Mouse (Mus musculus) intestine, embryonic 14.5 days (tissue): ENCODE measurements around the gene D630003M21Rik. TPM values are rescaled to one million over a fixed set of nuclear protein-coding genes. Genes with fewer than 3 reads are reported as not detected.

Source experiments
- ATAC-seq: fragments of 200-750 bp; cut with Nextera tagmentation; replicated peaks from 2 replicates; pipeline ENCODE4 v1.8.0; 2017; ENCODE audit warnings: low read depth, moderate number of reproducible peaks, moderate TSS enrichment, moderate library complexity; ENCODE audit not compliant: low FRiP score, low TSS enrichment
- DNase-seq: peaks from one replicate; pipeline ENCODE4 v3.0.0-alpha.2; 2018; ENCODE audit warnings: low spot score
- H3K27ac ChIP-seq: fragments of 300-500 bp; sonication (generic); 2 replicates; pipeline ENCODE4 v1.5.1; 2014; ENCODE audit warnings: low read depth, mild to moderate bottlenecking, control low read depth
- H3K27me3 ChIP-seq: fragments of 300-500 bp; sonication (generic); replicated peaks from 2 replicates; pipeline ENCODE4 v1.6.1; 2014; ENCODE audit warnings: low read length, control low read depth; ENCODE audit not compliant: control insufficient read depth, insufficient read depth
- H3K36me3 ChIP-seq: fragments of 300-500 bp; sonication (generic); 2 replicates; pipeline ENCODE4 v1.6.1; 2014; ENCODE audit warnings: low read length, control low read depth; ENCODE audit not compliant: control insufficient read depth, insufficient read depth
- H3K4me1 ChIP-seq: fragments of 300-500 bp; sonication (generic); replicated peaks from 2 replicates; pipeline ENCODE4 v1.6.1; 2014; ENCODE audit warnings: low read length, control low read depth, mixed read lengths; ENCODE audit not compliant: control insufficient read depth, insufficient read depth
- H3K4me2 ChIP-seq: fragments of 300-500 bp; sonication (generic); 2 replicates; pipeline ENCODE4 v1.6.1; 2014; ENCODE audit warnings: low read length
- H3K4me3 ChIP-seq: fragments of 300-500 bp; sonication (generic); 2 replicates; pipeline ENCODE4 v1.5.1; 2014; ENCODE audit warnings: low read depth, low read length, control low read depth, mixed read lengths
- H3K9ac ChIP-seq: fragments of 300-500 bp; sonication (generic); 2 replicates; pipeline ENCODE4 v1.6.1; 2014; ENCODE audit warnings: mild to moderate bottlenecking, low read length
- H3K9me3 ChIP-seq: fragments of 300-500 bp; sonication (generic); 2 replicates; pipeline ENCODE4 v1.6.1; 2016; ENCODE audit warnings: low read length, control low read depth; ENCODE audit not compliant: control insufficient read depth
- WGBS: fragments of 180-500 bp; shearing (Covaris S2); extraction: QIAGEN DNeasy Blood & Tissue Kit; methylation state at CpG from one replicate; pipeline ENCODE4 v1.1.7; 2014; 5-methylcytosine and 5-hydroxymethylcytosine counted together
- polyA plus RNA-seq: library from polyadenylated mRNA; unstranded; fragments of >200 nt; fragmentation: Nextera tagmentation; extraction: Ambion mirVana; gene quantifications from 2 replicates; pipeline ENCODE4 v1.2.1, GENCODE M21; 2014

Gene D630003M21Rik
- polyA plus RNA-seq, 1 experiment from 2014 or later = 1.5 TPM

DNA sequence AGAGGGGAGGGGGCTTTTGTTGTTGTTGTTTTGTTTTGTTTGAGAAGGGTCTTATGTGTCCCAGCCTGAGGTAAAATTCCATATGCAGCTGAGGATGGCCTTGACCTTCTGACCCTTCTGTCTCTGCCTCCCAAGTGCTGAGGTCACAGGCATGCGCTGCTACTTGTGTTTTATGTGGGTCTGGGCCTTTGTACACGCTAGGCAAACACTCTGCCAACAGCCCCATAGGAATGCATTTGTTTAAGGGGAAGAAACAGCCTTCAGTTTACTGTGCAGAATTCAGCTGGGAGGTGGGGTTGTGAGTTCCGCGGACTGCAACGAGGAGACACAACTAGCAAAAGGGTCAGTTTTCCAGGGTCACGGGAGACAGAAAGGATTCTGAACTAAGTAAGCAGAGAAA is 1.6 kb upstream of the D630003M21Rik start:
- no peak overlapping the region for H3K4me3 ChIP-seq
- H3K4me1 ChIP-seq = peaks cover 13% of the 10 kb centered on the region
- no peaks in the 10 kb centered on the region for H3K27me3 ChIP-seq
- no peak for DNase-seq
- no peaks in the 10 kb centered on the region for H3K9me3 ChIP-seq
- no peak overlapping the region for H3K27ac ChIP-seq
- ATAC-seq = no peak
- WGBS = 40% methylated on average over 6 of the region's 6 CpGs
- no peaks in the 10 kb centered on the region for H3K36me3 ChIP-seq
- H3K9ac ChIP-seq = no peak overlapping the region
- no peak overlapping the region for H3K4me2 ChIP-seq

DNA sequence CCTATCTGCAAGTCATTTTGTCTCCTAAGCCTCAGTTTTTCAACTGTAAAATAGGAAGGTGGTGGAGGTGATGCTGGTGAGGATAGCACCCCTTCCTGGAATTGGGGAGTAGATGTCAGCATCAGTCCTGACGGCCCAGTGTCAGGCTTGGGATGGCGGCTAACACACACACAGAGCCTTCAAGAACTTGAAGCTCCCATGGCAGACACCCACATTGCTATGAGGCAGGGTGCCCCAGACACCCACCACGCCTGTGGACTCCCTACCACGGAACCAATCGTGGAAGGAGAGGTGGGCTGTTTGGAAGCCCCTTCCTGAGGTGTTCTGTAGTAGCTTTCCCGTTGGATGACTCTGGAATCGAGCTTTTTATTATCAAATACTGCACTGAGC is 476 bp upstream of the D630003M21Rik start:
- Histone ChIP-seq H3K4me2 (peak overlapping the region; percentile 82), H3K27ac (no peak overlapping the region), H3K4me3 (peak overlapping the region; percentile 41), H3K9ac (peak overlapping the region; percentile 48), H3K27me3 (no peaks in the 10 kb centered on the region), H3K9me3 (no peaks in the 10 kb centered on the region), H3K4me1 (peaks cover 13% of the 10 kb centered on the region), H3K36me3 (no peaks in the 10 kb centered on the region)
- no peak for DNase-seq
- ATAC-seq = 0 out of 2 replicates have a peak, but pooled peaks have one; percentile 6
- 35% methylated on average over 7 of the region's 7 CpGs for WGBS

DNA sequence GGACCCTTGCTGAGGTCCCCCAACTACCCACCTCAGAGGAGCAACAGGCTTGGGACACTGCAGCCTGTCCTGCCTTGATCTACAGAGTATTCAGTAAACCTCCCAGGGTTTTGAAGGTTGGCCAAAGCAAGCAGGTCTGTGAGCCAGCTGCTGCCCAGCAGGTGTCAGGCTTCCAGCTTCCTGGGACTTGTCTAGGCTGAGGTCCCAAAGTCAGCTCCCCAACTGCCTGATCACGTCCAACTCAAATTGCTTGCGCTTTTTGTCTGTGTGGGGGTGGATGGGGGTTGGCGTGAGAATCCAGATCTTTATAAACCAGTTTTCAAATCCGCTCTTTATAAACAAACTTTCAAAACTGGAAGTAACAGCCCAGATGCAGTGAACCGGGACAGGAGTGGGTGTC is 3.7 kb downstream of the D630003M21Rik start:
- no peak overlapping the region for H3K9ac ChIP-seq
- no peaks in the 10 kb centered on the region for H3K27me3 ChIP-seq
- no peak for DNase-seq
- no peak for ATAC-seq
- no peak overlapping the region for H3K4me3 ChIP-seq
- WGBS = 56% methylated on average over 5 of the region's 5 CpGs
- H3K36me3 ChIP-seq = no peaks in the 10 kb centered on the region
- peaks cover 10% of the 10 kb centered on the region for H3K4me1 ChIP-seq
- H3K4me2 ChIP-seq = no peak overlapping the region
- no peaks in the 10 kb centered on the region for H3K9me3 ChIP-seq
- no peak overlapping the region for H3K27ac ChIP-seq

DNA sequence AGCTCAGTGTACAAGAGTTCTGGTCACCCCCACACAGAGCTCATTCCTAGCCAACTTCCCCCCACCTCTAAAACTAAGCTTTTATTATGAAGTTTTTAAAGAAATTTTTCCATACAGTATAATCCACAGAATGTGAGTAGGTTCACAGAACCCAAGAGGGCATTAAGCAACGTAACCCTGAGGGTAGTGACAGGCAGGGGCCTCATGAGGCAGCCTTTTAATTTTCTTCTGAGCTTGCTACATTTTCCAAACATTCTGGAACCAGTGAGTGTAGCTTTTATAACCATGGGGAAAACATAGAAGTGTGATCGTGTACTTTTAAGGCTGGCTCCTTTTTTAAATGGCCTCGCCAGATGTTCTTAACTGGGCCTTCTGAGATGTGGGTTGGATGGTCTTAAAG is 5.5 kb downstream of the D630003M21Rik start:
- no peaks in the 10 kb centered on the region for H3K9me3 ChIP-seq
- ATAC-seq (no peak), DNase-seq (no peak)
- H3K27ac ChIP-seq = no peak overlapping the region
- no peak overlapping the region for H3K4me2 ChIP-seq
- no peak overlapping the region for H3K9ac ChIP-seq
- H3K4me1 ChIP-seq = peaks cover 5% of the 10 kb centered on the region; the same call in 1 of the 2 replicates
- WGBS = 69% methylated on average over 3 of the region's 3 CpGs
- H3K36me3 ChIP-seq = no peaks in the 10 kb centered on the region
- no peak overlapping the region for H3K4me3 ChIP-seq
- H3K27me3 ChIP-seq = no peaks in the 10 kb centered on the region

DNA sequence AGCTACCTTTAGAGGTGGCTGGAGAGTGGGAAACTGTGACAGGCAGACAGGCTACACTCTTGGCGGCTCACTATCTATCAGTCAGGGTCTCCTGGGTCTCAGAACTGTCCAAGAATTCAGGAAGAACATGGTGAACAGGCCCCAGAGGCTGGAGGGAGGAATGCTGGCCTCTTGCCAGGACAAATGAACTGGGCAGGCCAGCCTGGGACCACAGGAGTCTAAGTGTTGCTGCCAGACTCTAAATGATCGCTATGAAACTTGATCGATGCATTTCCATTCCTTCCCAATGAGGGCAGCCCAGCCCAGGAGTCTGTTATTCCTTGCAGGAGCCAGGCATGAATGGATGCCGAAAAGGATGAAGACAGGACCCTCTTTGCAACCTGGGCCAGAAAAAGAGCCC is 6.4 kb downstream of the D630003M21Rik start:
- Histone ChIP-seq H3K9me3 (no peaks in the 10 kb centered on the region), H3K27me3 (no peaks in the 10 kb centered on the region), H3K9ac (no peak overlapping the region), H3K27ac (no peak overlapping the region), H3K4me3 (no peak overlapping the region), H3K4me2 (no peak overlapping the region), H3K36me3 (no peaks in the 10 kb centered on the region), H3K4me1 (peaks cover 5% of the 10 kb centered on the region; the same call in 1 of the 2 replicates)
- DNase-seq (no peak), ATAC-seq (no peak)
- WGBS = 46% methylated on average over 4 of the region's 4 CpGs

DNA sequence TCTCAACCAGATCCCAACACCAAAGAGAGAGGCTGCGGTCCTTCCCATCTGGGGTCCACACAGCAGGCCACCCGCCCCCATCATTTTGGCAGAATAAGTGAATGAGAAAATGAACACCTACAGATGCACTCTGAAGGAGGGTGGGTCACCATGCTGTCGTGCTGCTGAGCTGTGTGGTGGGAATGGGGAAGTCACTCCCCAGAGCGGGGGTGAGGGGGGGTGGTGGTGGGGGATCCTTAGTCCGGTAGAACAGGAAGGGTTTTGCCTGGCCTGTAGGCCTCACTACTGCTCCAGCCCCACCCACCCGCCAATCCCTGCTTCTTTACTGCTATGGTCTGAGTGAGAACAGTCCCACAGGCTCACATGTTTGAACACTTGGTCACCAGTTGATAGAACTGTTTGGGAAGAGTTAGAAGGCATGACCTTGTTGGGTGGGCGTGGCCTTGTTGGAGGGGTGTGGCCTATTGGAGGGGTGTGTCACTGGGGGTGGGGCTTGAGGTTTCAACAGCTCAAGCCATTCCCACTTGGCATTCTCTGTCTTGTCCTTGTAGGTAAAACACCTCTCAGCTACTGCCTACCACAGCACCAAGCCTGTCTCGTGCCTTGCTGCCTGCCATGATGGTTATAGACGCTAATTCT is 7.5 kb downstream of the D630003M21Rik start:
- ATAC-seq = no peak

DNA sequence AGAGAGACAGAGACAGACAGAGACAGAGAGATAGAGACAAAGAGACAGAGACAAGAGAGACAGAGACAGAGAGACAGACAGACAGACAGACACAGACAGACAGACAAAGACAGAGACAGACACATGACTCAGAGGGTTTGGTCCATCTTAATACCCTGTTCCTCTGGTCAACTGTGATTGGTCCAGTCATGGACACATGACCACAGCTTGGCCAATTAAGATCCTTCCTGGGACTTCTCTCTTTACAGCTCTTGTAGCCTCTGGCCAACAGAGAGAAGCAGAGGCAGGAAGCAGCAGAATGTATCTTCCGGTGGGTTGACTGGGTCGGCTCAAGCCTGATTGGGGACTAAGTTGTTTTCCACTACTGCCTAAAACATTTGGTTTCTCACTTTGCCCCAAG is 9.5 kb downstream of the D630003M21Rik start:
- 95% methylated on average over 2 of the region's 2 CpGs for WGBS
- Histone ChIP-seq H3K4me3 (no peak overlapping the region), H3K4me1 (peaks cover 24% of the 10 kb centered on the region)

More for the DNA sequence above, 7.5 kb downstream of the D630003M21Rik start:
- no peaks in the 10 kb centered on the region for H3K9me3 ChIP-seq
- H3K4me2 ChIP-seq = no peak overlapping the region
- no peak overlapping the region for H3K9ac ChIP-seq
- DNase-seq = no peak
- no peaks in the 10 kb centered on the region for H3K27me3 ChIP-seq
- no peaks in the 10 kb centered on the region for H3K36me3 ChIP-seq
- 90% methylated on average over 9 of the region's 9 CpGs for WGBS
- peaks cover 8% of the 10 kb centered on the region; the same call in 1 of the 2 replicates for H3K4me1 ChIP-seq
- no peak overlapping the region for H3K4me3 ChIP-seq
- no peak overlapping the region for H3K27ac ChIP-seq

DNA sequence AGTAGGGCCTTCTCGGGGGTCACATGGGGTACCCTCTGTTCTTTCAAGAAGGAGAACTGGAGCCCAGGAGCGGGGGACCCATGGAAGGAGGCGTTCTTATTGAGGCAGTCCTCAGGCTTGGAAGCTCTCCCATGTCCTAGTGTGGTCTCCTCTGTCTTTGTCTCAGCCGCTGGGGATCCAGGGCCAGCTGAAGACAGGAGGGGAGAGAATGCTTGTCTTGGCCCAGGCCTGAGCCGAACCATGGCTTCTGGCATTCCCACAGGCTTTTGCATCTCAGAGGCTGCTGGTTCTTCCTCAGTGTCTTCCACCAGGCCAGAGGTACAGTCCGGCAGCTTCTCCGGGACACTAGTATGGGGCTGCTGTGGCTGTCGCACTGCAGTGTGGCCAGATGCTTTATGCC is 12.5 kb downstream of the D630003M21Rik start:
- WGBS = 83% methylated on average over 8 of the region's 8 CpGs
- H3K4me1 ChIP-seq = peaks cover 24% of the 10 kb centered on the region
- ATAC-seq = no peak

More for the DNA sequence above, 9.5 kb downstream of the D630003M21Rik start:
- H3K9ac ChIP-seq = no peak overlapping the region
- H3K27me3 ChIP-seq = no peaks in the 10 kb centered on the region
- DNase-seq = no peak
- no peaks in the 10 kb centered on the region for H3K36me3 ChIP-seq
- ATAC-seq = no peak
- no peak overlapping the region for H3K4me2 ChIP-seq
- no peaks in the 10 kb centered on the region for H3K9me3 ChIP-seq
- H3K27ac ChIP-seq = no peak overlapping the region

More for the DNA sequence above, 12.5 kb downstream of the D630003M21Rik start:
- no peaks in the 10 kb centered on the region for H3K27me3 ChIP-seq
- H3K9me3 ChIP-seq = no peaks in the 10 kb centered on the region
- H3K4me3 ChIP-seq = no peak overlapping the region
- no peak for DNase-seq
- 0 out of 2 replicates have a peak overlapping the region, but pooled peaks have one; percentile 6 for H3K27ac ChIP-seq
- H3K4me2 ChIP-seq = no peak overlapping the region
- no peak overlapping the region for H3K9ac ChIP-seq
- no peaks in the 10 kb centered on the region for H3K36me3 ChIP-seq
